Mouse (Mus musculus): ENCODE measurements around the gene Erc2.

- TF ChIP-seq POLR2A (IDR thresholded peaks at IDR 0.05; ENCODE audit: insufficient read length, low read depth), result no peak
- TF ChIP-seq MAX (IDR thresholded peaks at IDR 0.05; ENCODE audit: low read depth), result no peak
- no peak for TF ChIP-seq USF1 (IDR thresholded peaks at IDR 0.05; ENCODE audit: low read depth)
- no peak for TF ChIP-seq TCF12 (IDR thresholded peaks at IDR 0.05; ENCODE audit: insufficient read depth, poor library complexity, severe bottlenecking)
- TF ChIP-seq POLR2AphosphoS2 (IDR thresholded peaks at IDR 0.05; ENCODE audit: insufficient read length, low read depth), result no peak
- no peak for TF ChIP-seq MYOD1 (IDR thresholded peaks at IDR 0.05; ENCODE audit: control insufficient read depth in 1 of 3, insufficient read length in 2 of 3, low read depth in 2 of 3)
- TF ChIP-seq E2F4 (IDR thresholded peaks at IDR 0.05; ENCODE audit: insufficient read depth), result no peak
- no peak for TF ChIP-seq SRF (IDR thresholded peaks at IDR 0.05; ENCODE audit: control insufficient read depth, insufficient read length, low read depth)
- no peak for TF ChIP-seq CEBPB (IDR thresholded peaks at IDR 0.05; ENCODE audit: insufficient read depth, poor library complexity, severe bottlenecking)
- no peak for TF ChIP-seq REST (IDR thresholded peaks at IDR 0.05; ENCODE audit: insufficient read depth, insufficient read length)
- TF ChIP-seq TCF3 (IDR thresholded peaks at IDR 0.05; ENCODE audit: insufficient read length, low read depth), result no peak
Measured at GRCm38 (mm10) chr14:27818986-27819385, 196.8 kb downstream of the Erc2 start.
